Comparison of ENCODE assay signal across 7 mouse cellular contexts in genomic region chr12:110844227-110845130, GRCm38 (mm10). TPM values are rescaled to one million over a fixed set of nuclear protein-coding genes. Genes with fewer than 3 reads are reported as not detected.
A peak's percentile ranks its signal among the peaks of the same experiment; 100 is the strongest.
DNase-seq lines count a peak whose midpoint lies in the region; ATAC-seq lines count a peak whose summit lies in the region.

No protein-coding gene starts in this region.

- H3K9me3 ChIP-seq in heart, embryonic 16.5 days (replicated peaks; ENCODE audit: control insufficient read depth, low read length): no peaks in the 10 kb centered on the region
- no peaks in the 10 kb centered on the region for H3K9me3 ChIP-seq in limb, embryonic 13.5 days
- no peaks in the 10 kb centered on the region for H3K9me3 ChIP-seq in midbrain, embryonic 11.5 days (ENCODE audit: control insufficient read depth, low read length)

- H3K27me3 ChIP-seq in heart, embryonic 16.5 days (ENCODE audit: control insufficient read depth, insufficient read depth, low read length): no peaks in the 10 kb centered on the region
- peaks cover 37% of the 10 kb centered on the region for H3K27me3 ChIP-seq in limb, embryonic 13.5 days
- H3K27me3 ChIP-seq in midbrain, embryonic 11.5 days (ENCODE audit: control insufficient read depth, insufficient read depth, low read length): peaks cover 5% of the 10 kb centered on the region; the same call in 1 of the 2 replicates

- H3K9ac ChIP-seq in heart, embryonic 16.5 days (ENCODE audit: low read length): peak overlapping the region; percentile 77
- peak overlapping the region; percentile 63 for H3K9ac ChIP-seq in limb, embryonic 13.5 days
- peak overlapping the region; percentile 55 for H3K9ac ChIP-seq in midbrain, embryonic 11.5 days (ENCODE audit: low read length)

- H3K4me2 ChIP-seq in heart, embryonic 16.5 days (ENCODE audit: low read depth, low read length): peak overlapping the region; percentile 79
- H3K4me2 ChIP-seq in limb, embryonic 13.5 days (replicated peaks): peak overlapping the region; percentile 70
- H3K4me2 ChIP-seq in midbrain, embryonic 11.5 days: peak overlapping the region; percentile 64

- DNase-seq in thymus, postnatal 4 days: peak; percentile 33
- no peak for DNase-seq in thymus, postnatal 10 days (ENCODE audit: low spot score in 2 of 2)
- peak; percentile 26 to 30 for DNase-seq in cerebellum, postnatal 25 days
- peak; percentile 94 for DNase-seq in midbrain, embryonic 11.5 days (ENCODE audit: low spot score, missing footprints)
- no peak for DNase-seq in c-Kit-positive CD71-positive TER-119-positive erythroid progenitor cells, embryonic 14.5 days (ENCODE audit: low spot score)

- WGBS in heart, embryonic 16.5 days: under 1% methylated on average over 42 of the region's 42 CpGs
- 1% methylated on average over 42 of the region's 42 CpGs for WGBS in limb, embryonic 13.5 days
- WGBS in midbrain, embryonic 11.5 days: under 1% methylated on average over 42 of the region's 42 CpGs

- no peaks in the 10 kb centered on the region for H3K36me3 ChIP-seq in heart, embryonic 16.5 days (ENCODE audit: control insufficient read depth, insufficient read depth)
- no peaks in the 10 kb centered on the region for H3K36me3 ChIP-seq in limb, embryonic 13.5 days
- H3K36me3 ChIP-seq in midbrain, embryonic 11.5 days (ENCODE audit: control insufficient read depth, insufficient read depth, low read length): no peaks in the 10 kb centered on the region

- ATAC-seq in heart, embryonic 16.5 days (replicated peaks; ENCODE audit: extremely low read depth, insufficient read depth, low FRiP score): peak; percentile 12
- no peak; the same call in 1 of the 2 replicates for ATAC-seq in limb, embryonic 13.5 days (ENCODE audit: low FRiP score, low read depth)
- ATAC-seq in midbrain, embryonic 11.5 days (ENCODE audit: low FRiP score): 0 out of 2 replicates have a peak, but pooled peaks have one; percentile 14

- peak overlapping the region; percentile 84 for H3K4me3 ChIP-seq in heart, embryonic 16.5 days (ENCODE audit: low read length)
- peak overlapping the region; percentile 50 for H3K4me3 ChIP-seq in limb, embryonic 13.5 days
- peak overlapping the region; percentile 42 for H3K4me3 ChIP-seq in midbrain, embryonic 11.5 days (ENCODE audit: low read depth, low read length)

- H3K4me1 ChIP-seq in heart, embryonic 16.5 days (ENCODE audit: control insufficient read depth, insufficient read depth, low read length): peaks cover 18% of the 10 kb centered on the region
- peaks cover 34% of the 10 kb centered on the region for H3K4me1 ChIP-seq in limb, embryonic 13.5 days
- H3K4me1 ChIP-seq in midbrain, embryonic 11.5 days (ENCODE audit: control insufficient read depth, insufficient read depth, low read length): peaks cover 15% of the 10 kb centered on the region

- H3K27ac ChIP-seq in heart, embryonic 16.5 days (ENCODE audit: low read length): peak overlapping the region; percentile 91
- peak overlapping the region; percentile 15; the same call in 1 of the 2 replicates for H3K27ac ChIP-seq in limb, embryonic 13.5 days
- no peak overlapping the region for H3K27ac ChIP-seq in midbrain, embryonic 11.5 days (ENCODE audit: low read depth, low read length)

RNA-seq across cellular contexts. Expression of gene Mok, which starts 3.7 kb away (rescaled TPM):
- 3.9 and 4.2 TPM in 2 replicates for polyA plus RNA-seq in heart, embryonic 16.5 days (2015; fragmentation: Nextera tagmentation; extraction: Ambion mirVana)
- 5.7 and 6.1 TPM in 2 replicates for polyA plus RNA-seq in limb, embryonic 13.5 days (2015; fragmentation: Nextera tagmentation; extraction: Ambion mirVana)
- 11.1 and 11.8 TPM in 2 replicates for polyA plus RNA-seq in midbrain, embryonic 11.5 days (2014; fragmentation: Nextera tagmentation; extraction: Ambion mirVana)

RNA-seq across cellular contexts. Expression of gene Zfp839, which starts 5.6 kb away (rescaled TPM):
- 4.9 and 5.1 TPM in 2 replicates for polyA plus RNA-seq in heart, embryonic 16.5 days (2015; fragmentation: Nextera tagmentation; extraction: Ambion mirVana)
- 7.0 and 7.8 TPM in 2 replicates for polyA plus RNA-seq in limb, embryonic 13.5 days (2015; fragmentation: Nextera tagmentation; extraction: Ambion mirVana)
- 1.4 and 1.8 TPM in 2 replicates for polyA plus RNA-seq in midbrain, embryonic 11.5 days (2014; fragmentation: Nextera tagmentation; extraction: Ambion mirVana)

RNA-seq across cellular contexts. Expression of gene Cinp, which starts 44.5 kb away (rescaled TPM):
- 63.1 and 64.7 TPM in 2 replicates for polyA plus RNA-seq in heart, embryonic 16.5 days (2015; fragmentation: Nextera tagmentation; extraction: Ambion mirVana)
- polyA plus RNA-seq in limb, embryonic 13.5 days (2015; fragmentation: Nextera tagmentation; extraction: Ambion mirVana): 69.0 and 73.4 TPM in 2 replicates
- 77.4 and 83.2 TPM in 2 replicates for polyA plus RNA-seq in midbrain, embryonic 11.5 days (2014; fragmentation: Nextera tagmentation; extraction: Ambion mirVana)

RNA-seq across cellular contexts. Expression of gene Tecpr2, which starts 44.6 kb away (rescaled TPM):
- polyA plus RNA-seq in heart, embryonic 16.5 days (2015; fragmentation: Nextera tagmentation; extraction: Ambion mirVana): 2.2 and 3.1 TPM in 2 replicates
- polyA plus RNA-seq in limb, embryonic 13.5 days (2015; fragmentation: Nextera tagmentation; extraction: Ambion mirVana): 4.4 and 4.9 TPM in 2 replicates
- polyA plus RNA-seq in midbrain, embryonic 11.5 days (2014; fragmentation: Nextera tagmentation; extraction: Ambion mirVana): 4.1 and 4.2 TPM in 2 replicates

Comparison
In these comparisons a context has a peak if more than half of its experiments do, and no peak if none do; other contexts are left out.
1. DNase-seq: peak in thymus, postnatal 4 days (single experiment), cerebellum, postnatal 25 days (2 of 2) and midbrain, embryonic 11.5 days (single experiment); none in thymus, postnatal 10 days (0 of 2) and c-Kit-positive CD71-positive TER-119-positive erythroid progenitor cells, embryonic 14.5 days (single experiment).
2. Peak in every context shown above with its lines, with median percentiles within 50 percentile points of each other: H3K4me2 ChIP-seq, H3K4me3 ChIP-seq and H3K9ac ChIP-seq.